Mouse (Mus musculus): ENCODE measurements around the gene Ndufa8. TPM values are rescaled to one million over a fixed set of nuclear protein-coding genes. Genes with fewer than 3 reads are reported as not detected.

Gene Ndufa8
- total and polyA plus RNA-seq, 3 experiments: 186 to 357 TPM; not detected in 1

GRCm38 (mm10) chr2:36023291-36023690, 25.9 kb downstream of the Ndufa8 start:
- 0 out of 4 replicates have a peak, but pooled peaks cover 0 to 2% of the 10 kb centered on the region in 2 experiments for H3K27me3 ChIP-seq (ENCODE audit: control insufficient read depth in 1 of 2, insufficient read depth in 2 of 2, low read length in 2 of 2)
- no peaks in the 10 kb centered on the region for H3K9me3 ChIP-seq (replicated peaks; ENCODE audit: insufficient read depth, low read length)
- H3K9ac ChIP-seq (ENCODE audit: control insufficient read depth, low read depth, low read length, poor library complexity, severe bottlenecking): no peak overlapping the region
- no peak overlapping the region for H3K27ac ChIP-seq (ENCODE audit: control insufficient read depth, low read depth, low read length)
- no peak for DNase-seq (ENCODE audit: low read depth, low spot score)
- H3K36me3 ChIP-seq (ENCODE audit: control insufficient read depth in 1 of 2, insufficient read depth in 2 of 2, low read length in 2 of 2): no peaks in the 10 kb centered on the region
- TF ChIP-seq NELFE (IDR thresholded peaks at IDR 0.05; ENCODE audit: low read depth, low read length): no peak
- no peak for TF ChIP-seq MXI1 (IDR thresholded peaks at IDR 0.05; ENCODE audit: low read depth, low read length)
- TF ChIP-seq GATA1 (IDR thresholded peaks at IDR 0.05; ENCODE audit: low read depth, low read length): no peak
- TF ChIP-seq CHD1 (IDR thresholded peaks at IDR 0.05; ENCODE audit: low read depth, low read length): no peak
- no peak for TF ChIP-seq USF2 (IDR thresholded peaks at IDR 0.05; ENCODE audit: borderline replicate concordance in 1 of 2, insufficient read depth in 1 of 2, low read depth in 1 of 2, low read length in 2 of 2)
- no peak for TF ChIP-seq MAZ (IDR thresholded peaks at IDR 0.05; ENCODE audit: low read depth, low read length)
- no peak for TF ChIP-seq KAT2A (conservative IDR thresholded peaks at IDR 0.05; ENCODE audit: low read depth, low read length)
- no peak for TF ChIP-seq MEF2A (IDR thresholded peaks at IDR 0.05; ENCODE audit: extremely low read depth, insufficient replicate concordance, low read depth, low read length, poor library complexity, severe bottlenecking)
- TF ChIP-seq CHD2 (IDR thresholded peaks at IDR 0.05; ENCODE audit: low read length): no peak
- TF ChIP-seq TBP (IDR thresholded peaks at IDR 0.05; ENCODE audit: low read depth, low read length): no peak
- TF ChIP-seq POLR2AphosphoS2 (IDR thresholded peaks at IDR 0.05; ENCODE audit: low read length): no peak
- TF ChIP-seq TAL1 (IDR thresholded peaks at IDR 0.05; ENCODE audit: low read length): no peak
- no peak for TF ChIP-seq ZC3H11A (IDR thresholded peaks at IDR 0.05; ENCODE audit: low read depth, low read length)
- no peak for TF ChIP-seq TCF12 (IDR thresholded peaks at IDR 0.05; ENCODE audit: low read depth, low read length)
- TF ChIP-seq JUND (IDR thresholded peaks at IDR 0.05; ENCODE audit: low read depth, low read length): no peak
- TF ChIP-seq MYB (IDR thresholded peaks at IDR 0.05; ENCODE audit: low read depth, low read length): no peak
- no peak for TF ChIP-seq MAX (IDR thresholded peaks at IDR 0.05; ENCODE audit: low read length)
- no peaks in the 10 kb centered on the region for H3K4me1 ChIP-seq (ENCODE audit: control insufficient read depth in 1 of 2, insufficient read depth in 2 of 2, low read length in 2 of 2)
- no peak overlapping the region for H3K4me3 ChIP-seq (ENCODE audit: control insufficient read depth in 1 of 2, insufficient read depth in 1 of 2, low read depth in 2 of 2, low read length in 2 of 2)
- no peaks in the 10 kb centered on the region for H3K79me2 ChIP-seq (ENCODE audit: control insufficient read depth, insufficient read depth, low read length, poor library complexity)

- Histone ChIP-seq H3K4me1 (ENCODE audit: control insufficient read depth in 1 of 2, insufficient read depth in 2 of 2, low read length in 2 of 2) (no peaks in the 10 kb centered on the region), H3K27ac (ENCODE audit: control insufficient read depth, low read depth, low read length) (no peak overlapping the region), H3K4me3 (ENCODE audit: control insufficient read depth in 1 of 2, insufficient read depth in 1 of 2, low read depth in 2 of 2, low read length in 2 of 2) (no peak overlapping the region), H3K9ac (ENCODE audit: control insufficient read depth, low read depth, low read length, poor library complexity, severe bottlenecking) (no peak overlapping the region), H3K27me3 (ENCODE audit: control insufficient read depth in 1 of 2, insufficient read depth in 2 of 2, low read length in 2 of 2) (0 out of 4 replicates have a peak, but pooled peaks cover 0 to 2% of the 10 kb centered on the region in 2 experiments), H3K79me2 (ENCODE audit: control insufficient read depth, insufficient read depth, low read length, poor library complexity) (no peaks in the 10 kb centered on the region), H3K9me3 (replicated peaks; ENCODE audit: insufficient read depth, low read length) (no peaks in the 10 kb centered on the region), H3K36me3 (ENCODE audit: control insufficient read depth in 1 of 2, insufficient read depth in 2 of 2, low read length in 2 of 2) (no peaks in the 10 kb centered on the region)
- DNase-seq (ENCODE audit: low read depth, low spot score): peak; percentile 58
- TF ChIP-seq NRF1 (IDR thresholded peaks at IDR 0.05; ENCODE audit: insufficient read depth, low read depth, low read length, poor library complexity, severe bottlenecking): peak; percentile 51; the same call in 1 of the 2 replicates
- TF ChIP-seq CTCF (IDR thresholded peaks at IDR 0.05 in 2 of 3, conservative IDR thresholded peaks at IDR 0.05 in 1 of 3; ENCODE audit: control insufficient read depth in 1 of 3, insufficient read depth in 1 of 3, low read depth in 2 of 3, low read length in 3 of 3, poor library complexity in 1 of 3, severe bottlenecking in 1 of 3): peak; percentile 39 to 61 (median 50); a peak in 5 of 6 replicates
- peak; percentile 11; the same call in 1 of the 2 replicates for TF ChIP-seq SMC3 (IDR thresholded peaks at IDR 0.05; ENCODE audit: low read depth, low read length)
- TF ChIP-seq RAD21 (IDR thresholded peaks at IDR 0.05; ENCODE audit: low read depth, low read length): peak; percentile 14
- no peak for TF ChIP-seq GABPA (IDR thresholded peaks at IDR 0.05; ENCODE audit: low read depth, low read length)
Observed at GRCm38 (mm10) chr2:36021385-36022159, 27.6 kb downstream of the Ndufa8 start.
